Mouse (Mus musculus) bone marrow, adult 2 months (tissue): ENCODE data around the gene Lrr1. TPM values are rescaled to one million over a fixed set of nuclear protein-coding genes. Genes with fewer than 3 reads are reported as not detected.
A peak's percentile ranks its signal among the peaks of the same experiment; 100 is the strongest.

Experiments used
- H3K27ac ChIP-seq: fragments of 200-500 bp; 2 replicates; pipeline ENCODE4 v1.5.1; 2012; ENCODE audit warnings: low read depth, mild to moderate bottlenecking, control low read depth, inconsistent platforms, low read length; ENCODE audit not compliant: control insufficient read depth, poor library complexity, insufficient read depth
- H3K4me1 ChIP-seq: fragments of 200-500 bp; 2 replicates; pipeline ENCODE4 v1.6.1; 2011; ENCODE audit warnings: low read length; ENCODE audit not compliant: control insufficient read depth, insufficient read depth
- H3K4me3 ChIP-seq: fragments of 200-500 bp; replicated peaks from 2 replicates; pipeline ENCODE3; 2011; ENCODE audit warnings: mild to moderate bottlenecking, low read depth, low read length, control low read depth; ENCODE audit not compliant: control insufficient read depth
- CTCF ChIP-seq: fragments of 200-500 bp; IDR thresholded peaks from 2 replicates; pipeline ENCODE4 v1.5.1; 2011; ENCODE audit warnings: low read length, control low read depth; ENCODE audit not compliant: control insufficient read depth, insufficient read depth
- POLR2A ChIP-seq: fragments of 200-500 bp; IDR thresholded peaks from 2 replicates; pipeline ENCODE4 v1.6.1; 2011; ENCODE audit warnings: low read depth, mild to moderate bottlenecking, control low read depth, low read length, borderline replicate concordance; ENCODE audit not compliant: control insufficient read depth
- WGBS: fragments of 180-500 bp; shearing (Covaris S2); methylation state at CpG from one replicate; pipeline ENCODE4 v1.1.7; 2018; 5-methylcytosine and 5-hydroxymethylcytosine counted together
- polyA plus RNA-seq: library from polyadenylated mRNA; stranded (reverse); fragments of >200 nt; gene quantifications from 2 replicates; pipeline ENCODE4 v1.2.4, GENCODE M21; 2011; ENCODE audit warnings: low replicate concordance; ENCODE audit not compliant: missing spikeins, insufficient read depth, insufficient read length

The Lrr1 gene
- polyA plus RNA-seq, 1 experiment, result 14.2 TPM

DNA sequence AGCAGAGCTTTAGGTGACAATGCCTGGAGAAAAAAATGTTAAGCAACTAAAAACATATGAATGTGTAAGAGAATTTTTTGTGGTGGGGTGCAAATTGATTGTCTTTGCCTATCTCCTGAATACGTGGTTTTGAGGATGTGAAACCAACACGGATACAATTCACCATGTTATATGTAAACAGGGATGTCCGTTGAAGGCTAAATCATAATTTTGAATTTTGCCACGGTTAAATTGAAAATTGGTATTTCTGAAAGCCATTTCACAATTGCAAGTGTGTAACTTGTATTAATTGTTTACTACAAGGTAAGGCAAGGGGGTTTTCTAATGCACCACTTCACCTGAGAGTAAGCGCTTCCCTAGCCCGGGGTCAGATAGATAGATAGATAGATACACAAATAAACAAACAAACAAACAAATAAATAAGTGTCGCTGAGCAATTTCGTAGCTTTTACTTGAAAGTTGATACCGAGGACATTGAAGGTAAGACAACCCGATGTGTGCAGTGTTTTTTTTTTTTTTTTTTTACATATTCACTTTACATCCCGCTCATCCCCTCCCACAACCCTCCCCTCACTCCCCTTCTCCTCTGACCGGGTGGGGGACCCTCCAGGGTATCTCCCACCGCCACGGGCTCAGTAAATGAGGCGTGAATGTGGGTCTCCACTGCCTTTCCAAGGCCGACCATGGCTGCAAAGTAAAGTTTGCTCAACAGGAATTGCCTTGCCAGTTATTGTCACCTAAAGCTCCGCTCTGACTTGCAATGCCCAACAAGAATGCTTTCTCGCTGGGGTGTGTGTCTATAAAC is 756 bp upstream of the Lrr1 start:
- Histone ChIP-seq H3K4me1 (no peaks in the 10 kb centered on the region; the same call in 1 of the 2 replicates), H3K4me3 (peak overlapping the region; percentile 98), H3K27ac (no peak overlapping the region; the same call in 1 of the 2 replicates)
- TF ChIP-seq POLR2A (no peak), CTCF (no peak)
- 5% methylated on average over 18 of the region's 18 CpGs for WGBS

DNA sequence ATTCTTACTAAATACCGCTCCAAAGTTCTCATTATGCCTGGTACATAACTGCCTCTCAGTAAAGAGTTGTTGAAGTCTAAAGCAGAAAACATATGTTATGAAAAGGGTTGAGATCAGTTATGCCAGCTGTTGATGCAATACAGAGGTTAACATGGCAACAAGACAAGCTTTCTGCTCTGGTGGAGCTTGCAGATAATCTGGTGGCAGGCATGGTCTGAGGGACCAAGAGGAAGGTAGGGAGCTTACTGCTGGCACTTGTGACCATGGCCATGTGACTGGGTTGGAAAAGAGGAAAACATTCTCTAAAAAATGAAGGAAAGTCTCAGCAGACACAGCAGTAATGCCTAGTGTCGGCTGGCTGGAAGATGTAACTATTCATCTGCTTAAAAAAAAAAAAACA is 2.7 kb downstream of the Lrr1 start:
- no peak overlapping the region for H3K27ac ChIP-seq
- TF ChIP-seq POLR2A, result no peak
- no peak for TF ChIP-seq CTCF
- H3K4me1 ChIP-seq, result no peaks in the 10 kb centered on the region; the same call in 1 of the 2 replicates
- WGBS, result 83% methylated on average over 2 of the region's 2 CpGs
- no peak overlapping the region for H3K4me3 ChIP-seq

DNA sequence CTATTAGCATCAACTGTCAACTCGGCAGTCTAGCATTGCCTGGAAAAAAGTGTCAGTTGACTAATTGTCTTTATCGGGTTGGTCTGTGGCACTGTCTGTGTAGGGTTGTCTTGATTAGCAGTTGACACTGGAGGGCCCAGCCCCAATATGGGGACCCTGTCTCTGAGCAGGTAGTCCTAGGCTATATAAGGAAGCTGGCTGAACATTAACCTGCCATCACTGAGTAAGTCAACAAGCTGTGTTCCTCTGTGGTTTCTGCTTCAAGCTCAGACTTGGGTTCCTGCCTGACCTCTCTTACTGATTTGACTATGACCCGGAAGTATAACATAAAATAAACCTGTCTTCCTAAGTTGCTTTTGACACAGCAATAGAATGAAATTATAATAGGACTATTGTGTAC is 7.4 kb downstream of the Lrr1 start:
- H3K4me1 ChIP-seq, result no peaks in the 10 kb centered on the region; the same call in 1 of the 2 replicates
- H3K4me3 ChIP-seq, result no peak overlapping the region
- H3K27ac ChIP-seq, result no peak overlapping the region
- 84% methylated on average over 3 of the region's 3 CpGs for WGBS
- TF ChIP-seq POLR2A, result no peak
- TF ChIP-seq CTCF, result no peak

DNA sequence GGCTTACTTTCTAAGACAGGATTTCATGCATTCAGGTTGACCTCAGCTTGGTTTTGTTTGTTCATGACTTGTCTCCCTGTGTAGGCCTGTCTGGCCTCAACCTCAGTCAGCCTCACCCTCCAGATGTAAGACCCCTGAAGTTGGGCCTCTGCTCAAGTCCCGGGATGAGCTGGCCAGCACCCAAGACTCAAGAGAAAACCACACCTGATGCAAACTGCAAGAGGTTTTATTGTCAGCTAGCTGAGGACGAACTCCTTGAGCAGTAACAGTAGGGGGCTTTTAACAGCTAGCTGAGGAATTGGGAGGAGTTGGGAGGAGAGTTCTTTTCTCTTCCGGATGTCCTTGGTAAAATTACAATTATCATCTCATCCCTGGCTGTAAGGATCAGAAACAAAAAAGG is 8.9 kb downstream of the Lrr1 start:
- 89% methylated on average over 3 of the region's 3 CpGs for WGBS
- no peaks in the 10 kb centered on the region for H3K4me1 ChIP-seq
- H3K4me3 ChIP-seq, result no peak overlapping the region
- no peak for TF ChIP-seq CTCF
- TF ChIP-seq POLR2A, result no peak
- no peak overlapping the region for H3K27ac ChIP-seq

DNA sequence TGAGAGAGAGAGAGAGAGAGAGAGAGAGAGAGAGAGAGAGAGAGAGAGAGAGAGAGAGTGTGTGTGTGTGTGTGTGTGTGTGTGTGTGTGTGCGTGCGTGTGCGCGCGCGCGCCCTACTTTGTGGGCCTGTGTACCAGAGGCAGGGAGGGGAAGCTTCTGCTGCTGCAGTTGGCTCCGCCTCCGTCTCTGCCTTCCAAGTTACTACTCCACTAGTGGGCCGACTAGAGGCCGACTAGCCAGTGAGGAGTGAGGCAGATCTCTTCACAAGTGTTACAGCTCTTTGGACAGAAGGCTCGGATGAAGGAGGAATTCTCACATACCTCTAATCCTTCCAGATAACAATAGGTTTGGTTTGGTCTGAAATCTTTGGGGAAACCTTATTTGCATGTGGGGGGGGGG is 10.8 kb downstream of the Lrr1 start:
- TF ChIP-seq CTCF (no peak), POLR2A (no peak)
- 87% methylated on average over 12 of the region's 12 CpGs for WGBS
- no peaks in the 10 kb centered on the region for H3K4me1 ChIP-seq
- H3K27ac ChIP-seq, result no peak overlapping the region
- H3K4me3 ChIP-seq, result no peak overlapping the region

DNA sequence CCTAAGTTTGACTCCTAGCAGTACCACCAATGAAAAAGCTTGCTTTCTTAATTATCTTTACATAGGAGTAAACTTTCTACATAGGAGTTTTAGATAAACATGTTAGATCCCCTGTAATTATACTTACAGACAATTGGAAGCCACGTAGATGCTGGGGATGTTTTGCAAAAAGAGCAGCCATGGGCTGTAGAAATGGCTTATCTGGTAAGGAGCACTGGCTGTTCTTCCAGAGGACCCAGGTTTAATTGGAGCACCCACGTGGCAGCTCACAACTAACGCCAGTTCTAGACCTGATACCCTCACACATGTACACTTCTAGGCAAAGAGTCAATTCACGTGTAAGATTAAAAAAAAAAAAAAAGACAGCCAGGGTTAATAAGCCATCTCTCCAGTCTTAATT is 13.2 kb downstream of the Lrr1 start:
- WGBS, result 86% methylated on average over 4 of the region's 4 CpGs

DNA sequence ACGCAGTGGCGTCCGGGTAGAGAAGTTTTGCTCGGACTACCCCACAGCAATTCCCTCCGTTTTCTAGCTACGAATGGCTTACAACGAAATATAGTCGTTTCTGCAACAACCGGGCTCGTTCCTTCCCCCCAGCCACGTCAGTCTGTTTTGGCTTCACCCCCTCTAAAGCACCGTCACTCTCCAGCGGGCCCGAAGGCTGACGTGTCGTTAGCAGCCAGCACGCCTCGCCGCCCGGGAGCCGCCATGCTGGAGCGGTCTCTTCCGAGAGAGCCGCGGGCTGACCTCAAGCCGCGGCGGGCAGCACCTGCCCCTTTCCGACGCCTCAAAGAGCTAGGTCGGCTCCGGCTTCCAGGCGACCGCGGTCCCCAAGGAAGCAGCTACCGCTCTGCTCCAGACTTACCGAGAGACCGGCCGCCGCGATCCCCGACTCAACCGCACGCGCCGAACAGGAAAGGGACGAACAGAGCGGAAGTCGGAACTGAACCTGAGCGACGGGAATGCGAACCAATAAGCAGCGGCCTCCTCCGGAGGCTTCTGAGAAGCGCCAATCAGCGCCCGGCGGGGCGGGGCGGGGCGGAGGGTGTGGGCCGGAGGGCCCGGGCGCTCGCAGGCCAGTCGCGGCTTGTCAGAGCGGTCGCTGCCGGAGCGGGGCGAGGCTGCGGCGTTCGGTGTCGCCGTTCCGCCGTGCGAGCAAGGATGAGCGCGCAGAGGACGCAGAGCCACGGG is 15.1 kb downstream of the Lrr1 start, which contains the start of the genes Rpl36al and Mgat2:
Gene Rpl36al (minus strand): TSS at position 501 of the 726 bp plus-strand sequence.
Gene Mgat2 (plus strand): TSS at position 575 of the 726 bp plus-strand sequence.
- H3K4me3 ChIP-seq, result peak within 1 kb of the TSS; percentile 91
- WGBS, result under 1% methylated on average over 84 of the region's 84 CpGs
- H3K27ac ChIP-seq, result peak within 1 kb of the TSS; percentile 97
- peaks cover 1% of the 10 kb centered on the region; the same call in 1 of the 2 replicates for H3K4me1 ChIP-seq
- TF ChIP-seq POLR2A (peak; percentile 97), CTCF (no peak)

More for the DNA sequence above, 13.2 kb downstream of the Lrr1 start:
- Histone ChIP-seq H3K4me1 (peaks cover 1% of the 10 kb centered on the region; the same call in 1 of the 2 replicates), H3K4me3 (no peak overlapping the region), H3K27ac (no peak overlapping the region)
- TF ChIP-seq CTCF, result no peak
- no peak for TF ChIP-seq POLR2A
